Mouse (Mus musculus): ENCODE data around the gene Etl4. TPM values are rescaled to one million over a fixed set of nuclear protein-coding genes. Genes with fewer than 3 reads are reported as not detected.
"Not testable (repeated sequence)": the region's sequence is repeated elsewhere in the genome, so short reads cannot be mapped to it uniquely, and the experiment has no call there.

Gene Etl4
- polyA plus RNA-seq, 1 experiment from 2014 or later = 32.2 TPM

DNA sequence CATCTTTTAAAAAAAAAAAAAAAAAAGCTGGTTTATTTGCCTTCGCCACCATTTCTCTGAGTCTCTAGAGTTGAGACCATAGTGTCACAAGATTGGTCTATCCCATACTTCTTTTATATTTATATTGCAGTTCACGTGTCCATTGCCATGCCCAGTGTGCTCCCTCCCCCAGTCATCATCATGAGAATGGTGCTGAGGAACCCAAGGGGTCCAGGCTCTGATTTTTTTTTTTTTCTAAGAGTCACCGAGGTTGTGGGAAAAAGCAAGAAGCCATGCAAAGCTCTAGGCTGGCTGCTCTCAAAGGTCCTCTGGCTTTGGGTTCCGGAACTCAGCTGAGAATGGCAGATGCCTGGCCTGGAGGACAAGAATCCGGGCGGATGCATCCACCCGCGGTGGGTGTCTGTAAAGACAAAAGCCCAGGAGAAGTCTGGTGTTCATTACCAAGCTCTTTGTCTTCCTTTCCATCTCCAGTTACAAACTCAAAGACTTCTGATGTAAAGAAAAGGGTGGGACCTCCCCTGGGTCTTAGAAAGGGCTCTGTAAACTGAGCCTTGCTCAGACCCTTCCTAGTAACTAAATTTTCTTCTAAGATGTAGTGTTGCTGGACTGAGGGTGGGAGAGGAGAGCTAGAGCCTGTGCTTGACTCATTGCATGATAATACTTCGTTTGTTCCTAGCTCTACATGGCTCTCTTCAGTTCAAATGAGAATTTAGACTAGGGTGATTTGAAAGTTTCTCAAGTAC lies 745.2 kb downstream of the Etl4 start:
- H3K9me3 ChIP-seq = no peaks in the 10 kb centered on the region
- H3K4me2 ChIP-seq = no peak overlapping the region
- 56% methylated on average over 9 of the region's 9 CpGs for WGBS
- H3K4me3 ChIP-seq (replicated peaks) = no peak overlapping the region
- no peak overlapping the region for H3K27ac ChIP-seq
- no peaks in the 10 kb centered on the region for H3K27me3 ChIP-seq (replicated peaks)
- H3K4me1 ChIP-seq = no peaks in the 10 kb centered on the region
- no peaks in the 10 kb centered on the region for H3K36me3 ChIP-seq
- ATAC-seq (ENCODE audit: insufficient read depth, low FRiP score, low read depth) = no peak
- H3K9ac ChIP-seq = no peak overlapping the region

DNA sequence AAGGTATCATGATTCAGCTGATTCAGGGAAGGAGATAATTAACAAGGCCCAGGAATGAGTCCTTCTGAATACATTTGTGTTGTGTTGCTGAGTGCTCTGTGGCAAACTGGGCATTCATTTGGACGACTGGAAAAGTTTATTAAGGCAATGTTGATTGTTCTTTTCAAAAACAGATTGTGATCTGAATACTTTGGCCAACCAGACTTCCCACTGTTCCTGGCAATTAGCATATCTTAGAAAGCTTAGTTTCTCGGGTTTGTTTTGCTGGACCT lies 745.7 kb downstream of the Etl4 start:
- 40% methylated on average over 2 of the region's 2 CpGs for WGBS
- Histone ChIP-seq H3K9ac (no peak overlapping the region), H3K36me3 (no peaks in the 10 kb centered on the region), H3K9me3 (no peaks in the 10 kb centered on the region), H3K4me1 (no peaks in the 10 kb centered on the region), H3K4me3 (replicated peaks) (no peak overlapping the region), H3K27me3 (replicated peaks) (no peaks in the 10 kb centered on the region), H3K4me2 (no peak overlapping the region), H3K27ac (no peak overlapping the region)
- ATAC-seq (ENCODE audit: insufficient read depth, low FRiP score, low read depth) = no peak

- no peak overlapping the region for H3K9ac ChIP-seq
- no peaks in the 10 kb centered on the region for H3K27me3 ChIP-seq (replicated peaks)
- H3K4me3 ChIP-seq (replicated peaks) = no peak overlapping the region
- WGBS = 62% methylated on average over 3 of the region's 3 CpGs
- H3K4me1 ChIP-seq = no peaks in the 10 kb centered on the region
- no peaks in the 10 kb centered on the region for H3K9me3 ChIP-seq
- no peaks in the 10 kb centered on the region for H3K36me3 ChIP-seq
- no peak; the same call in 1 of the 2 replicates for ATAC-seq (ENCODE audit: insufficient read depth, low FRiP score, low read depth)
- H3K27ac ChIP-seq = no peak overlapping the region
- H3K4me2 ChIP-seq = no peak overlapping the region
These were observed 748.3 kb downstream of the Etl4 start for GRCm38 (mm10) chr2:20657856-20658255.

DNA sequence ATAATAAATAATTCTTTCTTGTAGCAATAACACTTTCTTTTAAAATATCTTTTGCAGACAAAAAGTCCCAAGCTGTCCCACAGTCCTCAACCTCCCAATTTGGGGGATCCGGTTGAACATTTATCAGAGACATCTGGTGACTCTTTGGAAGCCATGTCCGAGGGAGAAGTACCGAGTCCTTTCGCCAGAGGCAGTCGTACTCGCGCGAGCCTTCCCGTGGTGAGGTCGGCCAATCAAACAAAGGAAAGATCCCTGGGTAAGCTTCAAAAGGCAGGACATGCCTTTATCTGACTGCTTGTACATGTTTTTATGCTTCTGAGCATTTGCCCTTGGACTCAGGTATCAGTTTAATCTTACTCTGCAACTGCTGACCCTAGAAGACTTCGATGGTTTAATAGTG lies 752.3 kb downstream of the Etl4 start:
- H3K27me3 ChIP-seq (replicated peaks) = no peaks in the 10 kb centered on the region
- no peaks in the 10 kb centered on the region for H3K4me1 ChIP-seq
- no peak overlapping the region for H3K9ac ChIP-seq
- no peaks in the 10 kb centered on the region for H3K36me3 ChIP-seq
- H3K9me3 ChIP-seq = no peaks in the 10 kb centered on the region
- no peak overlapping the region for H3K4me2 ChIP-seq
- no peak overlapping the region for H3K4me3 ChIP-seq (replicated peaks)
- WGBS = 92% methylated on average over 11 of the region's 11 CpGs
- ATAC-seq (ENCODE audit: insufficient read depth, low FRiP score, low read depth) = no peak
- no peak overlapping the region for H3K27ac ChIP-seq

DNA sequence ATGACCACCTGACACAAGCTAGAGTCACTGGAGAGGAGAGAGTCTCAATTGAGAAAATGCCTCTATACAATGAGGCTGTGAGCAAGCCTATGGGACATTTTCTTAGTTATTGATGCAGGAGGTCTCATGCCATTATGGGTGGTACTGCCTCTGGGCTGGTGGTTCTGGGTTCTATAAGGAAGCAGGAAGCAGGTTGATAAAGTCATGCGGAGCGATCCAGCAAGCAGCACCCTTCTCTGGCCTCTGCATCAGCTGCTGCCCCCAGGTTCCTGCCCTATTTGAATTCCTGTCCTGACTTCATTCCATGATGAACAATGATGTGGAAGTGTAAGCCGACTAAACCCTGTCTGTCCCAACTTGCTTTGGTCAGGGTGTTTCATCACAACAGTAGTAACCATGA lies 753.1 kb downstream of the Etl4 start:
- WGBS = 90% methylated on average over 3 of the region's 3 CpGs

DNA sequence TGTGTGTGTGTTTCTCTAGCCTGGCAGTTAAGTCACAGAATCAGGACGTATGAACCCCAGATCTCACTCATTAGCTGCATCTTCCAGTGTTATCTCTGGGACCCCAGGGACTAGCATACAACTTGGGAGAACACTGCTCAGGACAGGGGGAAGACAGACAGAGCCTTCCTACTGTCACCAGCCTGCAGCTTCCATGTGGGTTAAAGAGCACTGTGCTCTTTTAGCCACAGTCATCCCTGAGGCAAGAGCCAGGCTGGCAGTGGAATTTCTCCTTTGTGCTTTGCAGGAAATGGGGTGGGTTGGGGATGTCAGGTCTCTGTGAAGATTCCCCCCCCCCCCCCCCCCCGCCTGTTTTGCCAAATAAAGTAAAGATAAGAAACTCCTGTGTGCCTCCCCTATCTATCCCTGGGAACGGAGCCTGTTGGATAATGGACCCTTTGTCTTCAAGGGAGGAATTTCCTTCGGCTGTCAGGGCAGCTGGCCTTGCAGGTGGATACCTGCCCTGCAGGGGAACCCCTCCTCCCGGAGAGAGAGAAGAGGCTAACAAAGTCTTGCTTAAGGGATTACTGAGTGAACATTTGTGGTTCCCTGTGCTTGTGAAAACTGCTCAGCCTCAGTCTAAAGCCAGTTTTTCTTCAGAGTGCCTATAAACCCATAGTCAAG lies 755.9 kb downstream of the Etl4 start:
- H3K9ac ChIP-seq = no peak overlapping the region
- peak overlapping the region; percentile 21 for H3K27ac ChIP-seq
- no peaks in the 10 kb centered on the region for H3K27me3 ChIP-seq (replicated peaks)
- no peak for ATAC-seq (ENCODE audit: insufficient read depth, low FRiP score, low read depth)
- no peaks in the 10 kb centered on the region for H3K4me1 ChIP-seq
- H3K36me3 ChIP-seq = no peaks in the 10 kb centered on the region
- H3K9me3 ChIP-seq = no peaks in the 10 kb centered on the region
- WGBS = 27% methylated on average over 5 of the region's 5 CpGs
- H3K4me2 ChIP-seq = no peak overlapping the region
- H3K4me3 ChIP-seq (replicated peaks) = no peak overlapping the region

More for the DNA sequence above, 753.1 kb downstream of the Etl4 start:
- no peaks in the 10 kb centered on the region for H3K27me3 ChIP-seq (replicated peaks)
- H3K27ac ChIP-seq = no peak overlapping the region
- no peaks in the 10 kb centered on the region for H3K4me1 ChIP-seq
- no peaks in the 10 kb centered on the region for H3K36me3 ChIP-seq
- H3K9ac ChIP-seq = no peak overlapping the region
- ATAC-seq (ENCODE audit: insufficient read depth, low FRiP score, low read depth) = no peak
- H3K4me2 ChIP-seq = no peak overlapping the region
- no peaks in the 10 kb centered on the region for H3K9me3 ChIP-seq
- no peak overlapping the region for H3K4me3 ChIP-seq (replicated peaks)

DNA sequence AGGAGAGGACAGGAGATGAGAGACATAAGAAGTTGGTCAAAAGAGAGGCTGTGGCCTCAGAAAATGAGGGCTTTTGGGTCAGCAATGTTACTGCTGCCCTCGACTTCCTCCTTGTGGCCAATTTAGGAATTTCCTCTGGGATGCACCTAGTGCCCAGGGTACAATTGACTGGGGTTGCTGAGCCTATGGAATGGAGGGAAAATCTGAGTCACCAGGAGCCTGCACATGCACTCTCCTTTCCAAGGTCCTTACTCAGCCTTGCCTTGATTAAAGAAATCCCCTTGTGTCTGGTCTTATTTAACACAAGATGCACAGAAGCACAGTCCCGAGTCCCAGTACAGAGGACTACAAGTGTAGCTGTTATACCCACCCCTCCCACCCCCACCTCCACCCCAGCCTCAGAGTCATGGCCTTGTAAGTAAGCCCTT lies 756.5 kb downstream of the Etl4 start:
- Histone ChIP-seq H3K4me2 (no peak overlapping the region), H3K9ac (no peak overlapping the region), H3K4me1 (no peaks in the 10 kb centered on the region), H3K9me3 (no peaks in the 10 kb centered on the region), H3K27me3 (replicated peaks) (no peaks in the 10 kb centered on the region), H3K27ac (peak overlapping the region; percentile 21; the same call in 1 of the 2 replicates), H3K36me3 (no peaks in the 10 kb centered on the region), H3K4me3 (replicated peaks) (no peak overlapping the region)
- WGBS = 36% methylated on average over 2 of the region's 2 CpGs
- peak; percentile 65 for ATAC-seq (ENCODE audit: insufficient read depth, low FRiP score, low read depth)

- Histone ChIP-seq H3K9ac (no peak overlapping the region), H3K4me3 (replicated peaks) (no peak overlapping the region), H3K4me1 (no peaks in the 10 kb centered on the region), H3K4me2 (no peak overlapping the region), H3K36me3 (no peaks in the 10 kb centered on the region), H3K9me3 (no peaks in the 10 kb centered on the region), H3K27ac (no peak overlapping the region), H3K27me3 (replicated peaks) (no peaks in the 10 kb centered on the region)
- no peak for ATAC-seq (ENCODE audit: insufficient read depth, low FRiP score, low read depth)
- WGBS = 85% methylated on average over 3 of the region's 3 CpGs
These were observed 758.3 kb downstream of the Etl4 start for GRCm38 (mm10) chr2:20667876-20668275.

DNA sequence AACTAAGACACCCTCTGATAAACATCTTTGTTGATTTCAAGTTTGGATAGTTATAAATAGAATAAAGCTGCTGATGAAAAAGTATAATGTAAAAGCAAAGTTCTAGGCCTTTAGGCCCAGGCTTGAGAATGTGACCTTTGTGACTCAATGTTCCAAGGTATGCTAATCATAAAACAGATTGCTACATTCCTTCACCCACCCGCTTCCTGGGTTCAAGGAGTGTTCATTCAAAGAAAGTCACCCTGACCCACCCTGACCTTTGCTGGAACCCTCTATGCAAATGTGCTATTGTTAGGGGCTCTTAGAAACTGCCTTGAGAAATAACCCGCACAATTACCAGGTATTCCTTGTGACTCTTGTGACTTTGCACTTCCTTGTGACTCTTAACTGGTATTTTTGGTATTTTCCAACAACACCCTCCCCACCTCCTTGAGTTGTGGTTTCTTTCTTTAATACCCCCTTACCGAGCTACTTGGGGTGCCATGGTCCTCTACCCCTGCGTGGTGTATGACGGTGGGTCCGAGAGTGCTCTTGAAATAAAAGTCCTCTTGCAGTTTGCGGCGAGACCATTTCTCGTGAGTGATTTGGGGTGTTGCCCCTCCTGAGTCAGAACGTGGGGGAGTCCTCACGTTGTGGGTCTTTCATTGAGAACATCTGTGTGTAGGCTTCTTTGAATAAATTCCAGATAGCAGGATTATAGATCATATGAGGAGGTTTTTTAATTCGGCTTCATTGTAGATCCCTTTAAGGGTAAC lies 758.9 kb downstream of the Etl4 start:
- not testable (repeated sequence) for H3K27ac ChIP-seq; ATAC-seq (ENCODE audit: insufficient read depth, low FRiP score, low read depth); H3K9ac ChIP-seq; H3K9me3 ChIP-seq; H3K4me1 ChIP-seq; H3K36me3 ChIP-seq; H3K4me3 ChIP-seq (replicated peaks); H3K27me3 ChIP-seq (replicated peaks); H3K4me2 ChIP-seq
- WGBS = 86% methylated on average over 12 of the region's 12 CpGs

DNA sequence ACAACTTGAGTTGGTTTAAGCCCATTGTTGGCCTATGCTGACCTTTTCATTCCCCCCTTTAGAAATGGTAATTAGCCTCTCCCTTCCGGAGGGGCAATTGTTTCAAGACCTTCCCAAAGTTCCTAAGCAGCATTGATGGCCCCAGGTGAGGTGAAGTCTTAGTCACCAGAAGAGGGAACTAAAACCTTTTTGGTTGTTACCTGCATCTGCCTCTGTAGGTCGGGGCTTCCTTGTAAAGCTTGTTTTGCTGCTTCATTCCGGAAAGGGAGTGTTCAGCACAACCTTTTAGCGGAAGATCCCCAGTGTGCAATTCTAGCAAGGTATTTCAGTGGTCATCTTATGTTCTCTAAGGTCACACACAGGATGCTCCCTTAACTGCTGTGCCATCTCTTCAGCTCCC lies 759.8 kb downstream of the Etl4 start:
- 70% methylated on average over 4 of the region's 4 CpGs for WGBS
- Histone ChIP-seq H3K36me3 (no peaks in the 10 kb centered on the region), H3K9ac (no peak overlapping the region), H3K4me2 (no peak overlapping the region), H3K9me3 (no peaks in the 10 kb centered on the region), H3K4me1 (no peaks in the 10 kb centered on the region), H3K27ac (no peak overlapping the region), H3K4me3 (replicated peaks) (no peak overlapping the region), H3K27me3 (replicated peaks) (no peaks in the 10 kb centered on the region)
- no peak for ATAC-seq (ENCODE audit: insufficient read depth, low FRiP score, low read depth)

- Histone ChIP-seq H3K9me3 (no peaks in the 10 kb centered on the region), H3K36me3 (no peaks in the 10 kb centered on the region), H3K4me1 (no peaks in the 10 kb centered on the region), H3K9ac (no peak overlapping the region), H3K4me2 (no peak overlapping the region), H3K27ac (no peak overlapping the region), H3K4me3 (replicated peaks) (no peak overlapping the region), H3K27me3 (replicated peaks) (no peaks in the 10 kb centered on the region)
- no peak for ATAC-seq (ENCODE audit: insufficient read depth, low FRiP score, low read depth)
- WGBS = 55% methylated on average over 13 of the region's 13 CpGs
These were observed 762.1 kb downstream of the Etl4 start for GRCm38 (mm10) chr2:20671546-20672255.

DNA sequence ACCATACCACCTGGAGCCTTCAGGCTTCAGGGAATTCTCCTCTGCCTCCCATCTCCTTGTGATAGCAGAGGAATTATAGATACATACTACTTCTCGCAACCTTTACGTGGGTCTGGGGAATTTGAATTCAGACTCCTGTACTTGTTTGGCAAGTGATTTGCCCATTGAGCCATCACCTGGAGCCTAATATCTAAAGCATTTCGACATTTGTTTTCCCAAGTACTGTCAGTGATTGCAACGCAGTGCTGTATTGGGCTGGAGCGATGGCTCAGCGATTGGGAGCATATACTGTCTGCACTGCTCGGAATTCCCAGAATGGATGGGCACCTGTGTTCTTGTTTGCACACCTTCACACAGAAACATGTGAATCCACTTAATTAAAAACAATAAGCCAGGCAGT lies 762.7 kb downstream of the Etl4 start:
- Histone ChIP-seq H3K27ac (no peak overlapping the region), H3K27me3 (replicated peaks) (no peaks in the 10 kb centered on the region), H3K9ac (no peak overlapping the region), H3K4me1 (no peaks in the 10 kb centered on the region), H3K9me3 (no peaks in the 10 kb centered on the region), H3K4me3 (replicated peaks) (no peak overlapping the region), H3K4me2 (no peak overlapping the region), H3K36me3 (no peaks in the 10 kb centered on the region)
- 87% methylated on average over 7 of the region's 7 CpGs for WGBS
- ATAC-seq (ENCODE audit: insufficient read depth, low FRiP score, low read depth) = no peak
